Mouse (Mus musculus) lung, embryonic 14.5 days (tissue): ENCODE measurements around the gene Pin1. TPM values are rescaled to one million over a fixed set of nuclear protein-coding genes. Genes with fewer than 3 reads are reported as not detected.
A peak's percentile ranks its signal among the peaks of the same experiment; 100 is the strongest.
"Not testable (repeated sequence)": the region's sequence is repeated elsewhere in the genome, so short reads cannot be mapped to it uniquely, and the experiment has no call there.

Experiments
- ATAC-seq: fragments of 200-750 bp; cut with Nextera tagmentation; 2 replicates; pipeline ENCODE4 v1.8.0; 2017; ENCODE audit warnings: mild to moderate bottlenecking, moderate TSS enrichment, moderate library complexity; ENCODE audit not compliant: insufficient read depth
- DNase-seq: peaks from one replicate; pipeline ENCODE4 v3.0.0-alpha.2; 2015
- H3K27ac ChIP-seq: fragments of 300-500 bp; sonication (generic); 2 replicates; pipeline ENCODE4 v1.5.1; 2014; ENCODE audit warnings: low read depth, mild to moderate bottlenecking, moderate library complexity
- H3K27me3 ChIP-seq: fragments of 300-500 bp; sonication (generic); 2 replicates; pipeline ENCODE4 v1.6.1; 2014; ENCODE audit warnings: low read length, control low read depth; ENCODE audit not compliant: insufficient read depth
- H3K36me3 ChIP-seq: fragments of 300-500 bp; sonication (generic); 2 replicates; pipeline ENCODE4 v1.6.1; 2014; ENCODE audit warnings: control low read depth; ENCODE audit not compliant: insufficient read depth
- H3K4me1 ChIP-seq: fragments of 300-500 bp; sonication (generic); 2 replicates; pipeline ENCODE4 v1.6.1; 2014; ENCODE audit warnings: antibody characterized with exemption, control low read depth; ENCODE audit not compliant: insufficient read depth
- H3K4me2 ChIP-seq: fragments of 300-500 bp; sonication (generic); 2 replicates; pipeline ENCODE4 v1.6.1; 2014; ENCODE audit warnings: mild to moderate bottlenecking
- H3K4me3 ChIP-seq: fragments of 300-500 bp; sonication (generic); 2 replicates; pipeline ENCODE4 v1.5.1; 2014; ENCODE audit warnings: low read depth, low read length
- H3K9ac ChIP-seq: fragments of 300-500 bp; sonication (generic); 2 replicates; pipeline ENCODE4 v1.6.1; 2014
- H3K9me3 ChIP-seq: fragments of 300-500 bp; sonication (generic); 2 replicates; pipeline ENCODE4 v1.6.1; 2016; ENCODE audit warnings: low read depth, low read length, control low read depth
- CTCF ChIP-seq: IDR thresholded peaks from 2 replicates; pipeline ENCODE4 v1.5.1; 2016; ENCODE audit warnings: antibody characterized with exemption, low read depth
- WGBS: fragments of 180-500 bp; shearing (Covaris S2); extraction: QIAGEN DNeasy Blood & Tissue Kit; methylation state at CpG from one replicate; pipeline ENCODE4 v1.1.7; 2014; 5-methylcytosine and 5-hydroxymethylcytosine counted together
- polyA plus RNA-seq: library from polyadenylated mRNA; unstranded; fragments of >200 nt; fragmentation: Nextera tagmentation; extraction: Ambion mirVana; gene quantifications from 2 replicates; pipeline ENCODE4 v1.2.1, GENCODE M21; 2014

Gene Pin1
- polyA plus RNA-seq: 53.6 and 58.6 TPM in 2 replicates

DNA sequence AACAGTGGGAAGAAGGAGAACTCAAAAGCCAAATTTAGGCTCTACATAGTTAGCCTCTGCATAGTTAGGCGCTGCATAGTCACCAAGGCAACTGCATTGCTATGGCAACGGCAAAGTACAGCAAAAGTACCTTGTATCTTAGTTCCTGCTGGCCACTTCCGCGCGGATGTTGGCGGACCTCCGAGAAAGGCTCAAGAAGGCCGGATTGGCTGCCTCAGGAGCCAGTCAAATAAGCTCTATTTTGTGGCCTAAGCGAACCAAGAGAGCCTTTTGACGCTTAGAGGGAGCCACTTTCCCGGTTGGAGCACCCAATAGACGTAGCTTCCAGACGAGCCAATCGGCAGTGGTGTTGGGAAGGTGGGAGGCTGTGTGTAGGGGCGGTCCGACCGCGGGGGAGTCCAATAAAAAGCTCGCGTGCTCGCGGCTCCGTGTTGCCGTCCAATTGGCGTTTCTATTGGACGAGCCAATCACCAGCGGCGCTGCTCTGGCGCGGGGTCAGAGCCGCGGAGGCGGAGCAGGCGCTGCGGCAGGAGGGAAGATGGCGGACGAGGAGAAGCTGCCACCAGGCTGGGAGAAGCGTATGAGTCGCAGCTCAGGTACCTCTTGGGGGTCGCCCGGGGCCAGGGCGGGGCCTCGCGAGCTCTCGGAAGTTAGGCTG, at the start of gene Pin1:
Gene Pin1 (plus strand): TSS at position 494 of the 658 bp plus-strand sequence.
- H3K9ac ChIP-seq: peak within 1 kb of the TSS; percentile 87
- no peak for TF ChIP-seq CTCF
- peaks cover 59% of the 10 kb centered on the region for H3K36me3 ChIP-seq
- peaks cover 5% of the 10 kb centered on the region for H3K4me1 ChIP-seq
- H3K4me2 ChIP-seq: peak within 1 kb of the TSS; percentile 68
- peak within 1 kb of the TSS; percentile 98 for H3K4me3 ChIP-seq
- 0 out of 2 replicates have a peak within 1 kb of the TSS, but pooled peaks have one; percentile 30 for H3K27ac ChIP-seq
- ATAC-seq (peak; percentile 99), DNase-seq (peak; percentile 99)
- H3K27me3 ChIP-seq: no peaks in the 10 kb centered on the region
- WGBS: under 1% methylated on average over 45 of the region's 45 CpGs
- no peaks in the 10 kb centered on the region for H3K9me3 ChIP-seq

DNA sequence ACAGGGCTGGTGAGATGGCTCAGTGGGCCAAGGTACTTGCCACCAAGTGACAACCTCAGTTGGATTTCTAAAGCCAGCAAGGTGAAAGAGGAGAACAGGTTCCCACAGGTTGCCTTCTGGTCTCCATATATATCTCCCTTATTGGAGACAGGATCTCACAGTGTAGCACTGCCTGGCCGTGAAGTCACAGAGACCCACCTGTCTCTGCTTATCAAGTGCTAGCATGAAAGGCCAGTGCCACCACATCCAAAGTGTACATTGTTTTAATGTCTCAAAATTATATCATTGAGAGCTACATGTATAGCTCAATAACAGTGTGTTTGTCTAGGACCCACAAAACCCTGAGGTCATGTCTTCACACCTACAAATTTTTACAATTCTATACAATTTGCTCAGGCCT, 45.6 kb upstream of the Pin1 start:
- Histone ChIP-seq H3K4me2 (peak overlapping the region; percentile 64), H3K36me3 (no peaks in the 10 kb centered on the region), H3K4me3 (peak overlapping the region; percentile 64; the same call in 1 of the 2 replicates), H3K4me1 (no peaks in the 10 kb centered on the region), H3K9ac (no peak overlapping the region), H3K27ac (no peak overlapping the region), H3K27me3 (no peaks in the 10 kb centered on the region), H3K9me3 (no peaks in the 10 kb centered on the region)
- WGBS: 83% methylated on average over 1 of the region's 1 CpGs
- DNase-seq (no peak), ATAC-seq (no peak)
- TF ChIP-seq CTCF: no peak

DNA sequence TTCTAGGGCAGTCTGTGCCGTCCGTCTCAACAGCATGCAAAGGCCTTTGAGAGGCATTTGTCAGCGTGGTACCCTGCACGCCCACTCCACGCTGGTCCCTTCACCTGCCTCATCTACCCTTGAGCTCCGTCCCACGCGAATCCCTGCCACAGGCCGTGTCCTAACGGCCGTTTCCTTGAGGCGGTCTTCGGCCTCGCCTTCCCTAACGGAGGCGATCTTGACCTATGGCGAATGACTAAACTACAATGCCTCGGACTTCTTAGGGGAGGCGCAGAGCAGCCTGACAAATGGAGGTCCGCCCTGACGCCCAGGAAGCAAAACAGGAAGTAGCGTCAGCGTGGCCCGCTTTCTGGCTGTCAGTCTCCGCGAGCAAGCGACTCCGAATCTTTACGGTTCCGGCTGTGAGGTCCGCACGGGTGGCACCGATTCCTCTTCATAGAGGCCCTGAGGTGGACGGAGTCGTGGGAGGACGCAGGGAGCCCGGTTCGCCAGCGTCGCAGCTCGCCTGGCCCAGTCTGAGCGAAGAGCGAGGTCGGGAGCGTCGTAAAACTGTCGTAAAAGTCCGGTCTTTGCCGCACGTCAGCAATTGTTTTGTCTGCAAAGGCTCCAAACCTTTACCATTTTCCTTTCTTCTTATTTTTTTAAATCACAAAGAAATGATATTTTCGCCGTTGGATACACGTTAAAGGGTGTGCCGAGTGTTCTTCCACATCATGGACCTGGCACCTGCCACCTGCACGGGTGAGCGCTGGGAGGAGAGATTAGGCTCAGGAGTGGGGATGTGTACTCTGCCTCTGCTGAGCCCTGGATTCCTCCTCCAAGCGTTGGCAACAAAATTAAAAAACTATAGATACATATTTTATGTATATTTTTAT, 44.6 kb upstream of the Pin1 start:
- peak overlapping the region; percentile 64 for H3K4me2 ChIP-seq
- DNase-seq: peak; percentile 96
- peak overlapping the region; percentile 97 for H3K27ac ChIP-seq
- no peak for TF ChIP-seq CTCF
- H3K4me1 ChIP-seq: no peaks in the 10 kb centered on the region
- peak; percentile 92 for ATAC-seq
- WGBS: under 1% methylated on average over 57 of the region's 57 CpGs
- H3K9me3 ChIP-seq: no peaks in the 10 kb centered on the region
- H3K4me3 ChIP-seq: peak overlapping the region; percentile 64
- H3K36me3 ChIP-seq: no peaks in the 10 kb centered on the region
- H3K9ac ChIP-seq: peak overlapping the region; percentile 86
- H3K27me3 ChIP-seq: no peaks in the 10 kb centered on the region

DNA sequence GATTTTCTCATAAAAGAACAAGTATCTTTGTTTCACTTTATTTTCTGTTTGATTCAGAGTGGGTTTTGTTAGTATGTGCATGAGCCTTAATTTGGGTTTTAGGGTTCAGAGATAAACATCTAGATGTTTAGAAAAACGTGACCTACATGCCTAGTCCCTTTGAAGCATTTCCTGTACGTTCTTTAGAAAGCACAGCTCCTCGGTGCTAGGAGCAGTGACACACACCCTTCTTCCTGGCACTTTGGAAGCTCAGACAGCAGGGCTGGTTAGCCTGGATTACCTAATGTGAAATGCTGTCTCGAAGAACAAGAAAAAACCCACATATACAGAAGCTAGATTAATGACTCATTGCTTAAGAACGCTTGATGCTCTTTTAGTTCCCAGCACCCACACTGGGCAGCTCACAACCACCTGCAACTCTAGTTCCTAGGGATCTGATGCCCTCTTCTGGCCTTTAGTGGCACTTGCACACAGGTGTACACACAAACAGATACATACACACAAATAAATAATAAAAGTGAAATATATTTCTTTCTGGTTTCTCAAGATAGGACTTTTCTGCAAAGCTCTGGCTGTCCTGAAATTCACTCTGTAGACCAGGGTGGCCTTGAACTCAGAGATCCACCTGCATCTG, 41.9 kb upstream of the Pin1 start:
- WGBS: 83% methylated on average over 5 of the region's 5 CpGs
- no peak overlapping the region for H3K27ac ChIP-seq
- DNase-seq (no peak), ATAC-seq (no peak)
- no peaks in the 10 kb centered on the region for H3K9me3 ChIP-seq
- H3K4me2 ChIP-seq: no peak overlapping the region
- TF ChIP-seq CTCF: peak; percentile 14; the same call in 1 of the 2 replicates
- H3K9ac ChIP-seq: no peak overlapping the region
- H3K4me3 ChIP-seq: no peak overlapping the region
- no peaks in the 10 kb centered on the region for H3K27me3 ChIP-seq
- H3K36me3 ChIP-seq: no peaks in the 10 kb centered on the region
- no peaks in the 10 kb centered on the region for H3K4me1 ChIP-seq

DNA sequence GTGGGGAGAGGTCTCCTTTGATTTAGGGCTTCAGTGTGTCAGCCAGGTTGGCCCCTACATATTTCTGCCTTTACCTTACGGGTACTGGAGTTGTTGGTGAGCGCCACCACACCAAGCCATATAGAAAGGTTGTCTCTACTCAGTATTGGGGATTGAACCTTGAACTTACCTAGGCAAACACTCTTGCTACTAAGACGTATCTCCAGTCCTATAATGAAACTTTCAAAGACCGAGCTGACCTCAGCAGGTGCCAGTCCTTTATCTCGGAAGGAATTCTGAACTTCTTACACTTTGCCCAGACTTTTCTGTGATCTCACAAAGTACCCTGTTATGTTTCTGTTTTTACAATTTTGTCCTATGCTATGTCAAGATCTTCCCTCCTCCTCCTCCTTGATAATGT, 39.9 kb upstream of the Pin1 start:
- no peak for TF ChIP-seq CTCF
- no peaks in the 10 kb centered on the region for H3K4me1 ChIP-seq
- no peak overlapping the region for H3K27ac ChIP-seq
- WGBS: 73% methylated on average over 5 of the region's 5 CpGs
- H3K4me3 ChIP-seq: no peak overlapping the region
- no peaks in the 10 kb centered on the region for H3K36me3 ChIP-seq
- ATAC-seq (no peak), DNase-seq (no peak)
- H3K27me3 ChIP-seq: no peaks in the 10 kb centered on the region
- H3K9me3 ChIP-seq: no peaks in the 10 kb centered on the region
- H3K4me2 ChIP-seq: no peak overlapping the region
- no peak overlapping the region for H3K9ac ChIP-seq

DNA sequence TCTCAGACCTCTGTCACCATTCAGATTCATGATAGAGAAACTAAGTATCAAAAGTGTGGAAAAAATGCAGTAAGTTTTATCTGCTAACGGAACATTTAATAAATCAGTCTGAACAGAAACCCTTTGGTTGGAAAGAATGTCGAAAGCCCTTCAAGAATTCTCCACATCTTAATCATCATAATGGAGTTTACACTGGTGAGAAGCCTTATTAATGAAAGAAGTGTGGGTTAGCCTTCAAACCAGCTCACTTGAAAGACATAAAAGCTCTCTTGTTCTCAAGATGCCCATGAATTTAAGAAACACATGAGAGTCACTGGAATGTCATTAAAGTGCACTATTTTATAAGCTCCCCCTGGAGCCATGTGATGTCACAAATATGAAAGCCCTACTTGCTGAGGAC, 35.2 kb upstream of the Pin1 start:
- 78% methylated on average over 2 of the region's 2 CpGs for WGBS
- TF ChIP-seq CTCF: no peak
- Histone ChIP-seq H3K9me3 (no peaks in the 10 kb centered on the region), H3K27ac (no peak overlapping the region), H3K36me3 (no peaks in the 10 kb centered on the region), H3K4me3 (no peak overlapping the region), H3K27me3 (no peaks in the 10 kb centered on the region), H3K4me1 (no peaks in the 10 kb centered on the region), H3K9ac (no peak overlapping the region), H3K4me2 (no peak overlapping the region)
- DNase-seq (peak; percentile 23), ATAC-seq (peak; percentile 21; the same call in 1 of the 2 replicates)

DNA sequence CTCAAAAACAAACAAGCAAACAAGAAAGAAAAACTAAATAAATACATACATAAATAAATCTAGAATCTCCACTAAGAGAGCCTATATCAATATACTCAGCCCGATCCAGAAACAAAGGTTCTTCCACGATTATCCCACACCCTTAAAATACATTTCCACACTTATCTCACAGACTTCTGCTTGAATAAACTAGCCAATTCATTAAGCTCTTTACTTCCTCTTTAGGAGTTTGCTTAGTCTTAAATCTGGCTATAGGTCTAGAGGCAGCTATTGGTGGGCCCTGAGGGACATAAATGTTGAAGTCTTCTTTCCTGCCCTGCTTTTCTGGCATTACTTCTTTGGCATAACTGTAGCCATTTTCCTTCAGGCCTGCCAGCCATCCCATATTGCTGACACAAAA, 20.6 kb upstream of the Pin1 start:
- Histone ChIP-seq H3K36me3 (no peaks in the 10 kb centered on the region), H3K4me2 (no peak overlapping the region), H3K27me3 (no peaks in the 10 kb centered on the region), H3K9me3 (no peaks in the 10 kb centered on the region), H3K9ac (no peak overlapping the region), H3K27ac (no peak overlapping the region), H3K4me1 (no peaks in the 10 kb centered on the region), H3K4me3 (no peak overlapping the region)
- ATAC-seq: no peak
- no peak for TF ChIP-seq CTCF
- DNase-seq: no peak
- WGBS: 86% methylated on average over 2 of the region's 2 CpGs

DNA sequence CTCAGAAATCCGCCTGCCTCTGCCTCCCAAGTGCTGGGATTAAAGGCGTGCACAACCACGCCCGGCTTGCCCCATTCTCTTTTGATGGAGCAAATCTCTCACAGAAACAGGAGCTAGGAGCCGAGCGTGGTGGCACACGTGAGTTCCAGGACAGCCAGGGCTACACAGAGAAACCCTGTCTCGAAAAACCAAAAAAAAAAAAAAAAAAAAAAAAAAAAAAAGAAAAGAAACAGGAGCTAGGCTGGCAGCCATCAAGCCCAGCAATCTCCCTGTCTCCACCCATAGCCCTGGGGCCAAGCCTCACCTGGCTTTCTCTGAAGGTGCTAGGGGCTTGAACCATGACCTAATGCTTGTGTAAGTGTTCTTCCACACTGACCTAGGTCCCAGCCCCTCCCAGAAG, 16.2 kb upstream of the Pin1 start:
- not testable (repeated sequence) for DNase-seq, H3K27me3 ChIP-seq, H3K4me2 ChIP-seq, H3K9me3 ChIP-seq, H3K9ac ChIP-seq, ATAC-seq, H3K4me1 ChIP-seq, H3K27ac ChIP-seq, H3K4me3 ChIP-seq
- H3K36me3 ChIP-seq: peaks cover 23% of the 10 kb centered on the region; the same call in 1 of the 2 replicates
- WGBS: 86% methylated on average over 8 of the region's 8 CpGs
